Mouse (Mus musculus) CD4-positive naive resting alpha-beta T cell, adult 57 days (primary cell): Measurements from ENCODE around the gene Olfr73. TPM values are rescaled to one million over a fixed set of nuclear protein-coding genes. Genes with fewer than 3 reads are reported as not detected.

ENCODE experiments used
- total RNA-seq: library from RNA; stranded (reverse); gene quantifications from one replicate; pipeline ENCODE4 v1.2.4, GENCODE M21; 2023

The Olfr73 gene
- total RNA-seq = not detected

GRCm38 (mm10) chr2:88037599-88037998, at the start of gene Olfr73:
TSS of gene Olfr73 (minus strand) at chr2:88037699.

GRCm38 (mm10) chr2:88071730-88072129, 34.2 kb upstream of the Olfr73 start, which contains the start of gene Olfr1163:
TSS of gene Olfr1163 (minus strand) at chr2:88071830.

GRCm38 (mm10) chr2:88051029-88051428, 13.5 kb upstream of the Olfr73 start, which contains the start of gene Olfr1162:
TSS of gene Olfr1162 (minus strand) at chr2:88051129.

GRCm38 (mm10) chr2:88022474-88022873, 15.0 kb downstream of the Olfr73 start, which contains the start of gene Olfr1161:
TSS of gene Olfr1161 (plus strand) at chr2:88022774.

GRCm38 (mm10) chr2:88007515-88008318, 29.8 kb downstream of the Olfr73 start, which contains the start of gene Olfr1160:
TSS of gene Olfr1160 (minus strand) at chr2:88008268.

GRCm38 (mm10) chr2:87989813-87990212, 47.7 kb downstream of the Olfr73 start, which contains the start of gene Olfr1158:
TSS of gene Olfr1158 (plus strand) at chr2:87990113.

Other genes with a start within 250 kb of the Olfr73 start
- gene Olfr1143, start 237.1 kb downstream of the Olfr73 start, total RNA-seq = not detected
- not detected for gene Olfr1145, start 227.9 kb downstream of the Olfr73 start, total RNA-seq
- gene Olfr1148, start 207.2 kb downstream of the Olfr73 start, total RNA-seq = not detected
- gene Olfr1150-ps1, start 193.7 kb downstream of the Olfr73 start, total RNA-seq = not detected
- gene Olfr1151, start 181.8 kb downstream of the Olfr73 start, total RNA-seq = not detected
- not detected for gene Olfr1152, start 171.2 kb downstream of the Olfr73 start, total RNA-seq
- gene Olfr1153, start 142.7 kb downstream of the Olfr73 start, total RNA-seq = not detected
- not detected for gene Olfr1154, start 132.5 kb downstream of the Olfr73 start, total RNA-seq
- gene Olfr1155, start 92.6 kb downstream of the Olfr73 start, total RNA-seq = not detected
- gene Olfr1156, start 84.6 kb downstream of the Olfr73 start, total RNA-seq = not detected
- not detected for gene Olfr1157, start 69.4 kb downstream of the Olfr73 start, total RNA-seq
- not detected for gene Olfr74, start 63.0 kb downstream of the Olfr73 start, total RNA-seq
- gene Olfr1158, start 47.6 kb downstream of the Olfr73 start, total RNA-seq = not detected
- gene Olfr1160, start 29.4 kb downstream of the Olfr73 start, total RNA-seq = not detected
- not detected for gene Olfr1161, start 14.9 kb downstream of the Olfr73 start, total RNA-seq
- not detected for gene Olfr1162, start 13.4 kb upstream of the Olfr73 start, total RNA-seq
- not detected for gene Olfr1163, start 34.1 kb upstream of the Olfr73 start, total RNA-seq
- gene Olfr1164, start 56.3 kb upstream of the Olfr73 start, total RNA-seq = not detected
- not detected for gene Olfr1166, start 90.6 kb upstream of the Olfr73 start, total RNA-seq
- not detected for gene Olfr1167, start 117.5 kb upstream of the Olfr73 start, total RNA-seq
- gene Olfr1168, start 144.2 kb upstream of the Olfr73 start, total RNA-seq = not detected
- gene Olfr1170, start 190.6 kb upstream of the Olfr73 start, total RNA-seq = not detected
- not detected for gene Olfr1173, start 242.2 kb upstream of the Olfr73 start, total RNA-seq